Mouse (Mus musculus): ENCODE results near the gene Gm10128.
A peak's percentile ranks its signal among the peaks of the same experiment; 100 is the strongest.
"Not testable (repeated sequence)": the region's sequence is repeated elsewhere in the genome, so short reads cannot be mapped to it uniquely, and the experiment has no call there.

Gm10128 gene

GRCm38 (mm10) chr14:7643872-7644271 lies at the start of gene Gm10128:
Gm10128 (minus strand) TSS chr14:7643972.
- not testable (repeated sequence) for DNase-seq

- DNase-seq, result peak; percentile 4
Observed at GRCm38 (mm10) chr14:7681170-7681569, 37.4 kb upstream of the Gm10128 start.

GRCm38 (mm10) chr14:7662491-7662890 lies 18.7 kb upstream of the Gm10128 start:
- not testable (repeated sequence) for DNase-seq

- DNase-seq, result peak; percentile 14
Observed at GRCm38 (mm10) chr14:7658101-7659074, 14.6 kb upstream of the Gm10128 start.

GRCm38 (mm10) chr14:7657456-7657855 lies 13.7 kb upstream of the Gm10128 start:
- DNase-seq, result not testable (repeated sequence)

- not testable (repeated sequence) for DNase-seq
Observed at GRCm38 (mm10) chr14:7595492-7595891, 48.3 kb downstream of the Gm10128 start, which contains the start of gene Gm10338. Gm10338 (minus strand) TSS chr14:7595592.

All from kidney, postnatal 14 days (tissue).